Mouse (Mus musculus): ENCODE results near the gene Olfr312.

Gene Olfr312

GRCm38 (mm10) chr11:58860744-58861143, 31.7 kb downstream of the Olfr312 start:
- DNase-seq (ENCODE audit: low read depth) = no peak

DNA sequence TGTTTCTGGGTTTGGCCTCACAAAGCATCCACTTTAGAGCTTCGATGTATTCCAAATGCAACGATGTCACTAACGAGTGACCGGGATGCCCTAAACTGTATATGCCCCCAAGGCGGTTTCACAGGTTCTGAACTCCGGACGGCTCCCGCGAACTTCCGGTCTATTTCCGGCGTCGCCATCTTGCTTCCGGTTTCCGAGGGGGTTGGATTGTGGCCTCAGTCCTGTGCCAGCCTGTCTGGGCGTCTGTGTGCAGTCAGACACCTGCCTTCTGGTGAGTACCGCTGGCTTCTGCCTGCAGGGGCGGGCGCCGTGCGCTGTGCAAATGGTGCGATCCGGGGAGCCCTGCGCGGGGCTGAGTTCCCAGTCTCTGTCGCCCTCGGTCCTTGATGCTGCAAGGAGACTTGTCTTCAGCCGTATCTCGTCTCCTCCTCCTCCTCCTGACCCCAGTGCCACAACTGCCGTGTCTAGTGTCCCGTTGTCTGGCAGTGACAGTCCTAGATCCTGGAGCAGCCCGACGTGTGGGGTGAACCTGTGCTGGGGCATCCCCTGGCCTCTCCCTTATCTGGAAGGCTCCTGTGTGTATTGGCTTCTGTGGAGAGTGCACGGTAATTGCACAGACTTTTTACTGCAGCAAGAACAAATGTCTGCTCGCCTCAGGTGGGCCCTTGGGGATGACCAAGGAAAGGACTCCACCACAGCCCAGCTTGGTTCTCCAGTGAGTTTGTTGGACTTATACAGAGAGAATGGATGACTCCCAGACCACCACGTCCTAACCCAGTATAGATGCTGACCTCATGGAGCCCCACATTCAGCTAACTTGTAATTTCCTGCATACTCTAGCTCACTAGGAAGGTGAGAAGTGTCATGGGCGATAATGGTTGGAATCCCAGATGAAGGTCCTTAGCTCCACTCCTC, 38.3 kb downstream of the Olfr312 start, which contains the start of gene 2810021J22Rik:
2810021J22Rik (plus strand) TSS at position 178 of the 915 bp plus-strand sequence.
- DNase-seq (ENCODE audit: low read depth) = no peak

DNA sequence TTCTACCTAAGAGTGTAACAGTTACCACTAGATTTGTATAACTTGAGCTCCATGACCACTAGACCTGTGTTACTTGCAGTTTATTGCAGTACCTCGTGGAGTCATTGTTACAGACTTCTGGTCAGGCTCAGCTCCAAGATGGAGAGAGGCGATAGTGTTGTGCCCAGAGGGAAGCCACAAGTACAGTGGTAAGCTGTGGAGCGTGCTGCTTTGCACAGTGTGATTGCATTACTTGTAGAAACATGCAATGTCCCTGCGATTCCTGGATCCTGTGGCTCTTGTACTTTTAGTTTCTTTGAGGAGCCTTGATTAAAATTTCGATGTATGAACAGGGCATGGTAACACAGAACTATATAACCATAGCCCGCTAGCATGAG, 38.9 kb downstream of the Olfr312 start:
- no peak for DNase-seq (ENCODE audit: low read depth)

GRCm38 (mm10) chr11:58870961-58871360, 41.9 kb downstream of the Olfr312 start:
- DNase-seq (ENCODE audit: low read depth) = no peak

DNA sequence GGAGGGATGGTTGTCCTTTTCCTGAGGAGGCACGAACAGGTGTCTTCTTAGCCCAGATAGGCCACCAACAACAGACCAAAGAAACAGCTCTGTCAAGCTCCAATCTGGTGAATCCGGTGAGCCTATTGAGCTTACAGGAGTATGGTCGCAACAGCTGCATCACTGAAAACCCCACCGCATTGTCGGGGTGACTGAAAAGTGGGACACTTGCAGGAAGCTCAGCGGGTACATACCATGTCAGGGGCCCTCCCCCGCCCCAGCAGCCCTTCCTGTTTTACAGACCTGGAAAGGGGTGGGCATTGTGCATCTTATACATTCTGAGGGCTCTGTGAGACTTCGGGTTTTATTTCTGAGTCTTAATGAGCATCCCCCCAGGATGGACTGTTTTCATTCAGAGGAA, 54.7 kb downstream of the Olfr312 start:
- DNase-seq (ENCODE audit: low read depth) = no peak

Measured in 416B (cell line).